Mouse (Mus musculus): ENCODE results near the gene Ptcd2.
"Not testable (repeated sequence)": the region's sequence is repeated elsewhere in the genome, so short reads cannot be mapped to it uniquely, and the experiment has no call there.

Ptcd2 gene

GRCm38 (mm10) chr13:99355072-99355471 lies 10.6 kb upstream of the Ptcd2 start:
- DNase-seq: no peak

GRCm38 (mm10) chr13:99353490-99353851 lies 9.0 kb upstream of the Ptcd2 start:
- DNase-seq: no peak

- DNase-seq: peak; percentile 97
These were observed 8.4 kb upstream of the Ptcd2 start for GRCm38 (mm10) chr13:99352758-99353489.

- DNase-seq: no peak
These were observed 7.1 kb upstream of the Ptcd2 start for GRCm38 (mm10) chr13:99351596-99351995.

- DNase-seq: no peak
These were observed 6.7 kb upstream of the Ptcd2 start for GRCm38 (mm10) chr13:99351186-99351585.

DNA sequence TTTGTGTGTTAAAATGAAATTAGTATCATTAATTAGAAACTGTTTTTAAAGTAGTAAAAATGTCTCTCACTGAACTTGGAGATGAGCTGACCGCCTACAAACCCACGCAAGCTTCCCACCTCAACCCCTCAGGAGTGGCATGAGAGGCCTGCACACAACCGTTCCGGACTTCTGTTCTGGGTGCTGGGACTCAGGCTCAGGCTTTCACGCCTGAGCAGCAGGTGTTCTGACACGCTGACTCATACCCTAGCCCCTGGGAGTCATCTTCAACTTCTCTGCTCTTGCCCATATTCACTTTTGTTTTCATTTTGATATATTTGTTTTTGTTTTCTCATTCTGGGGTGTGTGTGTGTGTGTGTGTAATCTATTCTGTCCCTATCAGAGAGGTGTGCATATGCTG lies 5.5 kb upstream of the Ptcd2 start:
- no peak for DNase-seq

- DNase-seq: peak; percentile 12
These were observed 468 bp downstream of the Ptcd2 start for GRCm38 (mm10) chr13:99343876-99344598.

GRCm38 (mm10) chr13:99341504-99341903 lies 3.0 kb downstream of the Ptcd2 start:
- DNase-seq: no peak

DNA sequence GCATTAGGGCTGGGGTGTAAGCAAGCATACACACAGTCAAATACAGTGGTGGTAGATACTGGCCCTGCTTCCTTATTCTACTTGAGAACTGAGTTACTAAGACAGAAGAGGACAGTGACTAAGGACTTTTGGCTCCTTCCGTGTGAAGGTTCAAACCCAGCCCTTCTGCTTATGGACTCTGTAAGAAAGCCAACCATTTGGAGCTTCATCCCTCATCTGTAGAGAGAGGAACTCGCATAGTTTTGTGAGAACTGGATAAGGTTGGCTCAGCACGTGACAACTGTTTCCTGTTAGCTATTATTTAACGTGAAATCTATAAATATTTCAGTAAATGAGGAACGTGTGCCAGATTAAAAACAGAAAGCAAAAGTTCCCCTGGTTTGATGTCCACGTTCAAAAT lies 7.0 kb downstream of the Ptcd2 start:
- no peak for DNase-seq

- no peak for DNase-seq
These were observed 13.2 kb downstream of the Ptcd2 start for GRCm38 (mm10) chr13:99331255-99331654.

DNA sequence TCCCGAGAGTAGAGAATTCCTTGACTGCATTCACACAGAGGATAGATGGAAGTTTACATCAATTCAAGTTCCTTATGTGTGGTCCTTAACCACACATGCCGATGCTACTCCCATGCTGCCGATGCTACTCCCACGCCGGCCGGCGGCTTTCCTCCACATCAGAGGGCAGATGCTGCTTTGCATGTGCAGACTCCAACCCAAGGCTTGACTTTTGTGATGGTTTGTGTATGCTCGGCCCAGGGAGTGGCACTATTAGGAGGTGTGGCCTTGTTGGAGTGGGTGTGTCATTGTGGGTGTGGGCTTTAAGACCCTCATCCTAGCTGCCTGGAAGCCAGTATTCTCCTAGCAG lies 20.2 kb downstream of the Ptcd2 start:
- not testable (repeated sequence) for DNase-seq

DNA sequence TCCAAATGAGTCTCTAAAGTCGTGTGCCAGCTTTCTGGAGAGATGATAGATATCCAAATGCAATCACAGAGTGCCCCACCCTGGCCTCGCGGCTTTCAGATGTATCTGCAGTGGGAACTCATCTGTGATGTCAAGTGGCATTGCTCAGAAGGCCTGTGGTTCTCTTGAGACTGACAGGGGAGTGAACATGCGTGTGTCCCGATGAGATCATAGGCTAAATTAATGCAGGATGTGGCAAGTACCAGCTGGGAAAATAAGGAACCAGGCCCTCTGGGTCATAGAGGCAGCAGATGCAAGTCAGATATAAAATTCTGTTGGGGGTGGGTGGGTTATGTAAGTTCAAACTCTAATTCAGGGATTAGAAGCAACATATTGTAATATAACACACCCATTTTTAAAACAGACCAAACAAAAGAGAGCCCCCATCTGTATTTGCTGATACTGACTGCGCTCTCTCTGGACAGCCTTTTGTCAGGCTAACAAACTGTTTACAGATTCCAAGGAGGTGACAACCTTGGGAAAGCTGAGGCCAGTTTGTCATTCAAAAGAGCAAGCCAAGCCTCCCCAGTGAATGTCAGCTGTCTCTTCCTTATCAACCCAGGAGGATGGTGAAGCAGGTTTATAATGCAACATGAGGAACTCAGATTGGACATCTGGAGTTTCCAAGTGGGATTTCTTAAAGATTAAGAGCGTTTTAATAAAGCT lies 20.7 kb downstream of the Ptcd2 start:
- no peak for DNase-seq

GRCm38 (mm10) chr13:99322915-99323314 lies 21.6 kb downstream of the Ptcd2 start:
- DNase-seq: not testable (repeated sequence)

DNA sequence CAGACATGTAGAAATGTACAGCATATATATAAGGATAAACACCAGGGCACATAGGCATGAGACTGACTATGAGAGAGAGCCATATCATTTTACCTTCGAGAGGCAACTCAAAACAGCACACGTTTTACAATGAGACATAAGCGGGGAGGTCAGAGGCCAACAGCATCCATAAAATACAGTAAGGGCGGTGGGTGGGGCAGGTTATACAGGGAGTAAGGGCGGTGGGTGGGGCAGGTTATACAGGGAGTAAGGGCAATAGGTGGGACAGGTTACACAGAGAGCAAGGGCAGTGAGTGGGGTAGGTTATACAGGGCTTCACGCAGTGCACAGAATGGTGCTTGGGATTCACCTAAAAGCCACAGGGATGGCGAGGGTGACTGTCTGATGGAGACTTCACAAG lies 24.1 kb downstream of the Ptcd2 start:
- DNase-seq: no peak

DNA sequence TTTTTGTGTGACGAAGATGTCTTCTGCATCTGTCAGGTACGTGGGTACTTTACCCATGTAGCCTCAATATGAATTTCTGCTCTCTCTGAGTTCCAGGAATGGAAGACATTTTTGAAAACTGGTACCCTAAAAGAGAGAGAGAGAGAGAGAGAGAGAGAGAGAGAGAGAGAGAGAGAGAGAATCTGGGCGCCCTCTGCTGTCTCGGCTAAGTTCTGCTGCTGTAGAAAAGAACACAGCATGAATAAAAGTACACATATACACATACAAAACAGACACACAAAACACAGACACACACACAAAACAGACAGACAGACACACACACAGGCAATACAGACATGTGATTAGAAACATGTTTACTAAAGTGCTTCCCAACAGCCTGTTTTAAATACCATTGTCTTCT lies 27.4 kb downstream of the Ptcd2 start:
- peak; percentile 61 for DNase-seq

DNA sequence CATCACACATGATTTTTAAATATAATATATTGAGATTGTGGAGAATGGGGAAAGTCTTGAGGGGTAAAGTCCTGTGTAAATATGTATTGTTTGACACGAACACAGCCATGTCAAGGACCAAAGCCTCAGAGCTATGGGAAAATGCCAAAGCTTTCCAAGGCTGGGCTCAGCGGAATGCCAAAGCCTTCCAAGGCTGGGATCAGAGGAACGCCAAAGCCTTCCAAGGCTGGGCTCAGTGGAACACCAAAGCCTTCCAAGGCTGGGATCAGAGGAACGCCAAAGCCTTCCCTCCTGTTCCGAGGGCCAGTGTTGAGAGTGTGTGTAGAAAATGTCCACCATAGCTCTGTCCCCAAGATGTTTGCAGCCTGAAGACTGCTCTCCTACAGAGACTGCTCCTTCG lies 28.1 kb downstream of the Ptcd2 start:
- no peak for DNase-seq

- DNase-seq: no peak
These were observed 29.8 kb downstream of the Ptcd2 start for GRCm38 (mm10) chr13:99314657-99315181.

DNA sequence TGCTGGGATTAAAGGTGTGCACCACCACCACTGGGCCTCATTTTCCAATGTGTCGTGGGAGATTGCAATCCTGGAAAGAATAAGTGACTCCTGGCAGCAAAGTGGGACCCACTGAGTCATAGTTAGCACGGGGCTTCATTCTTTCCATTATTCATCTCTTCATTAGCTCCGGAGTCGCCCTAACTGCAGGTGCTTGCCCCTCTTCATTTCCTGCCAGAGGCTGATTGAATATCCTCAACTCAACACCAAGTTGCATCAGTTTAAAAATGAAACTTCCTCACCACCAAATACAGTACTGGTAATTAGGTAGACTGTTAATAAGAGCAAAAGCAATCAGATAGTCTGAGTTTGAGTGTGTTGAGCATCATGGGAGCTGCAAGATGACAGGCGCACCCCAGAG lies 30.4 kb downstream of the Ptcd2 start:
- DNase-seq: no peak

- no peak for DNase-seq
These were observed 36.1 kb downstream of the Ptcd2 start for GRCm38 (mm10) chr13:99308393-99308792.

DNA sequence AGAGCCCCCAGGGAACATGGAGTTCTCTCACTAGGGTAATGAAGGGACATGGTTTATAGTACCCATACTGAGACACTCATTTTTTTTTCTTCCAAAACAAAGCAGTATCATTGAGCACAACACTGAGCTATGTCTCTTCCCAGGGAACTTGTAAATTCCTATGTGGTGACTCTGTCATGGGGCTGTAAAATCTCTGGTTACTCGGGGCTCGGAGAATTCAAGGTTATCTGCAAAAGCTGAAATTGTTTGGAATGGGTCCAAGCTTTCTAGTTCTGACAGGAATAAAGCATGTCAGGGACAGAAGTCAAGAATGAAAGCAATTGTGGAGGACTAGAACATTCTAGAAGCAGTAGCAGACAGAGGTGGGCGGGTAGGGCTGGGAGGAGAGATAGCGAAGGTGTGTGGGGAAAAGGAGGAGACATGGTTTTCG lies 36.6 kb downstream of the Ptcd2 start:
- DNase-seq: peak; percentile 65

DNA sequence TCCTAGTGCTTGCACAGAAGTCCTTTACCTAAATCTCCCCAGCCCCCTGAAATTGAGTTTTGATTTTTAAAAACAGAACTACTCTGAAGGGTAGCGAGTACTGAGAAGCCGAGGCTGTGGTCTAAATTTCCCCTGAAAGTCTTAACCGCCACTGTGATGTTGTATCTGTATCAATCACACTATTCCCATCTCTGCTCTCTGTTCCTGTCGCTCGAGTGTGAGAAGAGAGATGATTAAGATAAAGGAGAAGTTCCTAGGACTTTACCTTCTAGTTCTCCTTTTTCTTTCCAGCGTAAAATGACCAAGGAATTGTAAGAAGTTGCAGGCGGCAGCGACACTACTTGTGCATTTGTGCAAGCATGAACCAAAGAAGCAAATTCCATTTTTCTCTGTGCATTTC lies 38.3 kb downstream of the Ptcd2 start:
- no peak for DNase-seq

- no peak for DNase-seq
These were observed 39.3 kb downstream of the Ptcd2 start for GRCm38 (mm10) chr13:99305186-99305585.

GRCm38 (mm10) chr13:99304365-99304764 lies 40.1 kb downstream of the Ptcd2 start:
- DNase-seq: no peak

GRCm38 (mm10) chr13:99303846-99304245 lies 40.7 kb downstream of the Ptcd2 start:
- no peak for DNase-seq
